Mouse (Mus musculus): Measurements from ENCODE around the gene Slc7a11.

Gene Slc7a11

DNA sequence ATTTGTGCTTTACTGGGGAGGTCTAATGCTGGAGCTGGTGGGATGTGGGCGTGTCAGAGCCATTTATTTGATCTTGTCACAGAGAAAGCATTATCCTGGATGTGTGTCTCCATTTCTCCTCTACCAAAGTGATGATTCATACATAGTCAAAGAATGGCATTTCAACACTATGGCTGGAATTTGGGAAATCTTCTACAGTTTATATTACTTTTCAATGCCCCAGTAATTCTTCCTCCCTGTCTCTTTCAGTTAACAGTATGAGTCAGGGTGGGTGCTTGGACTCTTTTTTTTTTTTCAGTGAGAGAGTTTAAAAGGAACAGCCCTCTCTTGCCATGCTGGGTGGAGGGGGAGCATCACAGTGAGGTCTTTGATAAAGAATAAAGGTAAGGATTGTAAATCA is 441.8 kb downstream of the Slc7a11 start:
- no peak for DNase-seq (ENCODE audit: low spot score in 2 of 2)

DNA sequence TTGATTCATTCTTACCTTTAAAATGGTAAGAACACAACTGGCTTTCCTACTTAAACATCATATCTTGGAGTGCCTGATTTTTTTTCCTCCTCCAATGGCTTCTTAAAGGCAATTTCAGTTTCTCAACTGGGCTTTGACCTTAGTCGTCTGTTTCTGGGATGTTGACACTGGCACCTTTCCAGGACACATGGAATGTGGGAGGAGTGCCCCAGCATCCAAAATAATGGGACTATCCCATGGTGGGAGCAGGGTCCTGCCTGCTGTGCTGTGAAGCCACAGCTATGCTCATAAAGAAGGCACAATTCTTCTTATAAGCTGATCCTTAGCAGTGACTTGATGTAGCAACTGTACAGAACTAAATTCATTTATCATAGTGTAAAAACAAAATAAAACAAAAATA is 450.5 kb downstream of the Slc7a11 start:
- DNase-seq (ENCODE audit: low spot score in 2 of 2), result no peak

GRCm38 (mm10) chr3:49987236-49987635 is 456.2 kb downstream of the Slc7a11 start:
- no peak for DNase-seq (ENCODE audit: low spot score in 2 of 2)

DNA sequence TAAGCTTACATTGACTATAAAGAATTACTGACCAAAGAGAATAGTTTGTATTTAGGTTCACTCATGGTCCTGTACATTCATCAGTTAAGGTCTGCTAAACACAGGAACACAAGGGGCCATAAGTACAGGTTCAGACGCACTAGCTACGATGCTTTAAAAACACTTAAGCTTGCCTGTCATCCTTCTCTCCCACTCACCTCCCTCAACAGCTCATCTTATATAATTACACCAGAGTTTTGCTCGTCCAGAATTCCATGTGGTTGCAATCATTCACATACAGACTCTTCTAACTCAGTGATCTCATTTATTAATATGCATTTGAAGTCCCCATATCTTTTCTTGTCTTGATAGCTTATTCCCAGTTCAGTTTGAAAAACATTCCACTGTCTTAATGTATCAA is 458.6 kb downstream of the Slc7a11 start:
- DNase-seq (ENCODE audit: low spot score in 2 of 2), result no peak

DNA sequence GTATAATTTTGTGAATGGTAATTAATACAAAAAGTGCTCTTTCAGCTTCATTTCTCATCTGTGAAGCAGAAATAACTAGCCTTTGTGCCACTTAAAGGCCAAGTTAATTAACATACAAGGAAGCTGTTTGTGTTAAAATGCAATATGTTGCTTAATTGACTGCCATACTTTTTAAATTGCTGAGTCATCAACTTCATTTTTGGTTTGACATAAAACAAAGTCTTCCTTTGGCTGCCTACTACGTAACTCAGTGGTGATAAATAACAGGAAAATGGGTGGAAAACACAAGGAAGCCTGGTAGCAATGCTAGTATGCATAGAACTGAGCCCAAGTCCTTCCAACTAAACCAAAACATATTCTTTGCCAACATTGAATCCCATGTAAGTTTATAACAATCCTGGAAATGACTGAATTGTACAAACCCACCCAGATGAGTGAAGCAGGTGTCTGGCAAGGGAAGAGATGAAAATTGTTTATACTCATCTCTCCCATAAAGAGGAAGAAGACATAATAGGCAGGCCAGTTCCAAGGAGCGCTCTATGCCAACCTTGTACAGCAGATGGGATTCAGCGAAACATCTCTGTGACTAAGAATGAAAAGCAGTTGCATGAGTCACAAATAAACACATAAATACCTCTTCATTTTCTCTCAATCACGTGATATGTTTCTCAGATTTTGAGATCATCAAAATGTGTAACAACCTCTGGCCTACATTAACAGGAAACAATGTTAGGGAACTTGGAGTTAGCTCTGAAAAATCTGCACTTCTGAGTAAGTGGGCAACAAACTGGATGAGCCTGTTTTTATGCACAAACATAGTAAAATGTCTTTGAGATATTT is 459.8 kb downstream of the Slc7a11 start:
- no peak for DNase-seq (ENCODE audit: low spot score in 2 of 2)

- no peak for DNase-seq (ENCODE audit: low spot score in 2 of 2)
These were observed 469.4 kb downstream of the Slc7a11 start for GRCm38 (mm10) chr3:49973994-49974393.

- no peak for DNase-seq (ENCODE audit: low spot score in 2 of 2)
These were observed 477.8 kb downstream of the Slc7a11 start for GRCm38 (mm10) chr3:49965569-49965968.

- no peak for DNase-seq (ENCODE audit: low spot score in 2 of 2)
These were observed 482.8 kb downstream of the Slc7a11 start for GRCm38 (mm10) chr3:49960581-49960980.

GRCm38 (mm10) chr3:49946845-49947244 is 496.6 kb downstream of the Slc7a11 start:
- no peak for DNase-seq (ENCODE audit: low spot score in 2 of 2)

DNA sequence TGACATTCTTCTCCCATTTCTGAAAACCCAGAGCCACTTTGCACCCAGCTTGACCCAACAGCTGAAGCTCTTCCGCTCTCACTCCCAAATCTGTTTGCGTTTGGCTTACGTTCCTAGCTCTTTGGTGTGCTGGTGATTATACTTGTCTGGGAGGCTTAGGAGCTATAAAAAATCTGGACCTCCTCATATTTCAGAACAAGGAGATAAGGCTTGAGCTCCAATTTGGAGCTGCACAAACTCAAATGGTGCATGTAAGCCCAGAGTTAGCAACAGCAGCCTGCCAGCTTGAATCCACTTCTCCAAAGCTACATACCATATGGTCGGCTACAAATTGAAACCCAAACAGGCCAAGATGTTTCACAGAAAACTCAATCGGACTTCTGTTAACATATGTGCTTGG is 498.6 kb downstream of the Slc7a11 start:
- DNase-seq (ENCODE audit: low spot score in 2 of 2), result peak; percentile 3 to 5

- no peak for DNase-seq (ENCODE audit: low spot score in 2 of 2)
These were observed 505.8 kb downstream of the Slc7a11 start for GRCm38 (mm10) chr3:49937611-49938010.

- no peak for DNase-seq (ENCODE audit: low spot score in 2 of 2)
These were observed 513.9 kb downstream of the Slc7a11 start for GRCm38 (mm10) chr3:49929496-49929895.

DNA sequence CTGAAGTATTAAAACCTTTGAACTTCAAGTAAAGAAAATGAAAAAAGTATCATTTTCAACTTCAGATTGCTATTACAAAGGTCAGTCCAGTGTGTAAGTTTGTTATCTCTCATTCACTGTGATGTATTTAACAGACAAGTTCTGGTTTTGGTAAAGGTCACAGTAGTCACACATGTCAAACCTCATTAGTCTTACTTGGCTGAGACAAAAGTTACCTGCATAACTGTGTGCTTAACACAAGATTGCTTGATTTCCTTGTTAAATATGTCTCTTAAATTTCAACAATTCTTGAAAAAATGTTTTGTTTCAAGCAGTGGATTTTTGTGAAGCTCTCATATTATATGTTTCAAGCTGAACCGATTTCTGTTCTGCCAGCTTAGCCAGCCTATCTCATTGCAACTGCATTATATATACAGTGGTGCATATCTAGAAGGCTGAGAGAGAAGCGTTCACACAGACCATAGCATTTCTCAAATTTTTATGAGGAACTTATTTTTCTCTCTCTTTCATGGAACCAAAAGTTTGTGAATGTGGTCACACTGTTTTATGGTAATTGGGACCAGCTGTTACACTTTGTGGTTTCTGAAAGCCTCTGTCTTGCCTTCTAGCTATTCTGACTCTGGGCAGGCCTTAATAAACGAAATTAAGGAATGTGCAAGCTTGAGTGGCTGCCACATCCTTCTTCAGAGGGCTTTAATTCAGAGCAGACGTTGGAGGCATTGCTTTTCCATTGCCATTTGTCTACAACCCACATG is 514.7 kb downstream of the Slc7a11 start:
- no peak for DNase-seq (ENCODE audit: low spot score in 2 of 2)

GRCm38 (mm10) chr3:49913929-49914328 is 529.5 kb downstream of the Slc7a11 start:
- no peak for DNase-seq (ENCODE audit: low spot score in 2 of 2)

DNA sequence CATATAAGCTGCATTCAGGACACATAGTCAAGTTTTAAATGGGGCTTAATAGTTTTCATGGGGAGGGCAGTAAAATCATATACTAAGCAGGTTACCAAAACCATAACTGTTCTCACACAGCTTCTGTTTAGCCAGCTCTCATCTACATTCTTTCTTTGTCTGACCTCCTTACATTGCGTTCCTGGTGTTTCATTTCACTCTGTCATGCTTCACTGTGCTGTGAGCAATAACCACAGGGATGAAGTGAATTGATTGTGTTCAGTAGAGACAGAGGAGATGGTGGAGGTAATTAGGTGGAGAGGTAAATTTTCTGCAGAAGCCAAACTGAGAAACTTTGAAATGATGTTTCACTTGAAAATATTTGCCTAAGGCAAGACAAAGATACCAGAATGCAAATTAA is 532.5 kb downstream of the Slc7a11 start:
- DNase-seq (ENCODE audit: low spot score in 2 of 2), result no peak

DNA sequence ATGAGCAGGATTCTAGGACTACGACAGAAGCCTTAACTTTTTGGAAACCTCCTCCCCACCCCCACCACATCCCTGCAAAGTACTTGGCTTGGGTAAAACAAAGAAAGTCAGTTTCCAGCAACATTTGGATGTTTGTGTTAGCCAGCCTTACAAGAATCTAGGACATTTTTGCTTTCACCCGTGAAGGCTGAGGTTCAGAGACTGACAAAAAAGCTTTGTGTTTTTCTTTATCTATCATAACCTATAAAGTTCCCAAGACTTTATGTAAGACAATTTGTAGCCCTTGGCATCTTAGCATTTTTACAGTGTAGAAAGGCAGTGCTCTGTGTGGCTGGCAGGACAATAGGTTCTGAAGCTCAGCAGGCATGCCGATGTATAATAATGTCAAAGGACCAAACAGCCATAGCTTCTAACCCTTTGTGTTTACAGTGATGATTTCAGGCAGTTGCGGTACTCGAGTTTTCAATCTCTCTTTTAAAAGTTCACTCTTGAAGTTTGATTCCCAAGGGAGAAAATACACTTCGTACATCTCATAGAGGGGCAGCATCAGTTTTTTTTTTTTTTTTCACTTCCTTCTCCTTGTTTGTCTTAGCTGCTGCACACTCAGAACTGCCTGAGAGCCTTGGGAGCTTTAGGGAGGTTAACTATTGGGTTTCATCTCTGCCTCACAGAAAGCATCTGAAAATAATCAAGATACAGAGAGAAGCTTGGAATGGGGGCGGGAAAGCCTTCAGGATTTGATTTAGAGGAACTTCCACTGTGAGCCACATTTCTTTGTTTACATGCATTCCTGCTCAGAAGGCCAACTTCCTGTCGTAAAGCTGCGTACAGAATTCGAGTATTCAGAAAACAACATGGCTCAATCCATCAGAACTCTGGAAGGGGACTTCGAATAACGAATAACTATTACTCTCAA is 534.7 kb downstream of the Slc7a11 start:
- DNase-seq (ENCODE audit: low spot score in 2 of 2), result no peak

DNA sequence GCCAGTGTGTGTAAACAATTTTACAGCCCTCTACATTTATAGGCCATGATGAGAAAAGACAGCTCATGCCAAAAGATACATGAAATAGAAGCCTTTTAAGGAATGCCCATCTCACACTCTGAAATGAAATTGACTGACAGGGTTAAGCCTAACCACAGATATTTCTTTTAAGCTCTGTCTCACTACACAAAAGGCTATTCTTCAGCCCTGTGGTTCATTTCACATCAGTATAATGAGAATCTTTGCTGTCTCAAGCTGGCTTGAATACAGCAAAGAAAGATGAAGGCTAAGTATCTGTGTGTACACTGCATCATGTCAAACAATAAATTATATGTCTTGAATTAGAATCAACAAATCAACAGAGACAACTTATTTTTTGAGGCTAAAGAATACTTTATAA is 549.5 kb downstream of the Slc7a11 start:
- no peak for DNase-seq (ENCODE audit: low spot score in 2 of 2)

GRCm38 (mm10) chr3:49887359-49887758 is 556.1 kb downstream of the Slc7a11 start:
- no peak for DNase-seq (ENCODE audit: low spot score in 2 of 2)

GRCm38 (mm10) chr3:49886220-49886945 is 557.0 kb downstream of the Slc7a11 start:
- no peak for DNase-seq (ENCODE audit: low spot score in 2 of 2)

GRCm38 (mm10) chr3:49880496-49880895 is 562.9 kb downstream of the Slc7a11 start:
- DNase-seq (ENCODE audit: low spot score in 2 of 2), result no peak

DNA sequence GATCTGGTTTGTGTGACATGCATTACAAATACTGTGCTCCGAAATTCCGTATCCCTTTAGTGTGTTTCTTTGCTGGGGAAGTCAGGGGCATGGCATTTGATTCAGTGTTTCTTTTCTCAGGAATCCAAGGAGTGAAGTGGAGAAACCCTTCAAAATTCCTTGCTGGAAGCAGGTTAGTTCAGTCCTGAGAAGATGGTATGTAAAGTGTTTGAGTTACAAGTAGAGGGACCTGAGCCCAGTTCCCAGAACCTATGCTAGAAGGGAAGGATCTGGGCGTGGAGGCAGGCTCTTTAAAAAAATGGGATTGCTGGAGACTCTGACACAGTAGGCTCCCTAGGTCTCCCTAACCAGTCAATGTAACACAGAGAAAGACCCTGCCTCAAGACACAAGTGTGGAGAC is 572.6 kb downstream of the Slc7a11 start:
- no peak for DNase-seq (ENCODE audit: low spot score in 2 of 2)

All from frontal cortex, postnatal 14 days (tissue).